Mouse (Mus musculus): ENCODE data around the gene Vasp.

GRCm38 (mm10) chr7:19318201-19318600 is 46.6 kb upstream of the Vasp start:
- TF ChIP-seq GATA1 (IDR thresholded peaks at IDR 0.05; ENCODE audit: borderline replicate concordance, low read length) (no peak), FLI1 (IDR thresholded peaks at IDR 0.05; ENCODE audit: low read length) (no peak)

Measured in megakaryocyte, embryonic 14.5 days (primary cell).